Mouse (Mus musculus): ENCODE data around the gene Gm13276.
"Not testable (repeated sequence)": the region's sequence is repeated elsewhere in the genome, so short reads cannot be mapped to it uniquely, and the experiment has no call there.

The Gm13276 gene

DNA sequence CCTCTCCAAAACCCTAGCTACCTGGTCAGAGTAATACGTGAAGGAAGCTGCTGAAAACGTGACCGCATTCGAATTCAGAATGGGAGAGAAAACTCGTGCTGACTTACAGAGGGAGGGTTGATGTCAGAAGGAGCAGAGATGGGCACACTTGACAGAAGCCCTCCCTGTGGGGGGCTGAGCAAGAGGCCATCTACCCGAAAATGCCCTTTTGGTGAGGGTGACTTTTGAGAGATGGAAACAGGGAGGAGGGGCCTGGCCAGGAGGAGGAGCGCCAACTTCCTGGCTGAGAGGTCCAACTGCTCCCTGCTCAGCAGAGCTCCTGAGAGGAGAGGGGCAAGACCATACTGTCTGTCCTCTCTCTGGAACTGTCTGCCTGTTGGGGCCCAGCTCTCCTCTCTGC lies 3.7 kb upstream of the Gm13276 start, which contains the start of gene Ifnz:
Gene Ifnz, plus strand, starts transcription at position 301 of the 400 bp plus-strand sequence.
- not testable (repeated sequence) for DNase-seq (ENCODE audit: extremely low read depth, insufficient read length, low spot score)

DNA sequence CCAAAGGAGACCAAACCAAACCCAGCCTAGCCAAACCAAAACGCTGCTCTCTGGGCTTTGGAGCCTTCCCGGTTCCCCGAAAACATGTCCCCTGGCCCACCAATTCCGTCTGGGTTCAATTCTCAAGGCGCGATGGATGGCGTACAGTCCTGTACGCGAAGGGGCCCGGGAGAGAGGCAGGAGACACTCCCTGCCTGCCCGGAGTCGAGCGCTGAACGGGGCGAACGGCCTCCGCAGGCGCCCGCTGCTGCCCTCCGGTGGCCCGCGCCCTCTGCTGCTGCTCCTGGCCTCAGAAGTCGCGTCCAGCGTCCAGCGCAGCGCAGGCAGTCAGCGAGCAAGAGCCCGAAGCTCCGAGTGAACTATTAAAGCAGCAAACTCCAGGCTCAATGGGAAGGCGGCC lies 3.2 kb upstream of the Gm13276 start:
- not testable (repeated sequence) for DNase-seq (ENCODE audit: extremely low read depth, insufficient read length, low spot score)

DNA sequence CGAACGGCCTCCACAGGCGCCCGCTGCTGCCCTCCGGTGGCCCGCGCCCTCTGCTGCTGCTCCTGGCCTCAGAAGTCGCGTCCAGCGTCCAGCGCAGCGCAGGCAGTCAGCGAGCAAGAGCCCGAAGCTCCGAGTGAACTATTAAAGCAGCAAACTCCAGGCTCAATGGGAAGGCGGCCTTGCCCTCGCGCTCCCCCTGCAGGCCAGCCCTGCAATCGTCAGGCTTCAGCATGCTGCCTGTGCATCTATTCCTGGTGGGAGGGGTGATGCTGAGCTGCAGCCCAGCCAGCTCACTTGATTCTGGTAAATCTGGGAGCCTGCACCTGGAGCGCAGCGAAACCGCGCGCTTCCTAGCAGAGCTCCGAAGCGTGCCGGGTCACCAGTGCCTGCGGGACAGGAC lies 2.9 kb downstream of the Gm13276 start, which contains the start of gene Gm13277:
Gene Gm13277, plus strand, starts transcription at position 231 of the 400 bp plus-strand sequence.
- not testable (repeated sequence) for DNase-seq (ENCODE audit: extremely low read depth, insufficient read length, low spot score)

DNA sequence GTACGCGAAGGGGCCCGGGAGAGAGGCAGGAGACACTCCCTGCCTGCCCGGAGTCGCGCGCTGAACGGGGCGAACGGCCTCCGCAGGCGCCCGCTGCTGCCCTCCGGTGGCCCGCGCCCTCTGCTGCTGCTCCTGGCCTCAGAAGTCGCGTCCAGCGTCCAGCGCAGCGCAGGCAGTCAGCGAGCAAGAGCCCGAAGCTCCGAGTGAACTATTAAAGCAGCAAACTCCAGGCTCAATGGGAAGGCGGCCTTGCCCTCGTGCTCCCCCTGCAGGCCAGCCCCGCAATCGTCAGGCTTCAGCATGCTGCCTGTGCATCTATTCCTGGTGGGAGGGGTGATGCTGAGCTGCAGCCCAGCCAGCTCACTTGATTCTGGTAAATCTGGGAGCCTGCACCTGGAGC lies 5.7 kb downstream of the Gm13276 start, which contains the start of gene Gm13278:
Gene Gm13278, plus strand, starts transcription at position 301 of the 400 bp plus-strand sequence.
- DNase-seq (ENCODE audit: extremely low read depth, insufficient read length, low spot score), result not testable (repeated sequence)

DNA sequence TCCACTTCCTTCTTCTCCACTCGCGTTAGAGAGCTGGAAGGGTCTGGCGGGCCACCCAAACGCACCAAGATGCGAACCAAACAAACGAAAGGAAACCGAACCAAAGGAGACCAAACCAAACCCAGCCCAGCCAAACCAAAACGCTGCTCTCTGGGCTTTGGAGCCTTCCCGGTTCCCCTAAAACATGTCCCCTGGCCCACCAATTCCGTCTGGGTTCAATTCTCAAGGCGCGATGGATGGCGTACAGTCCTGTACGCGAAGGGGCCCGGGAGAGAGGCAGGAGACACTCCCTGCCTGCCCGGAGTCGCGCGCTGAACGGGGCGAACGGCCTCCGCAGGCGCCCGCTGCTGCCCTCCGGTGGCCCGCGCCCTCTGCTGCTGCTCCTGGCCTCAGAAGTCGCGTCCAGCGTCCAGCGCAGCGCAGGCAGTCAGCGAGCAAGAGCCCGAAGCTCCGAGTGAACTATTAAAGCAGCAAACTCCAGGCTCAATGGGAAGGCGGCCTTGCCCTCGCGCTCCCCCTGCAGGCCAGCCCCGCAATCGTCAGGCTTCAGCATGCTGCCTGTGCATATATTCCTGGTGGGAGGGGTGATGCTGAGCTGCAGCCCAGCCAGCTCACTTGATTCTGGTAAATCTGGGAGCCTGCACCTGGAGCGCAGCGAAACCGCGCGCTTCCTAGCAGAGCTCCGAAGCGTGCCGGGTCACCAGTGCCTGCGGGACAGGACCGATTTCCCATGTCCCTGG lies 8.6 kb downstream of the Gm13276 start, which contains the start of gene Gm13275:
Gene Gm13275, plus strand, starts transcription at position 552 of the 740 bp plus-strand sequence.
- not testable (repeated sequence) for DNase-seq (ENCODE audit: extremely low read depth, insufficient read length, low spot score)

DNA sequence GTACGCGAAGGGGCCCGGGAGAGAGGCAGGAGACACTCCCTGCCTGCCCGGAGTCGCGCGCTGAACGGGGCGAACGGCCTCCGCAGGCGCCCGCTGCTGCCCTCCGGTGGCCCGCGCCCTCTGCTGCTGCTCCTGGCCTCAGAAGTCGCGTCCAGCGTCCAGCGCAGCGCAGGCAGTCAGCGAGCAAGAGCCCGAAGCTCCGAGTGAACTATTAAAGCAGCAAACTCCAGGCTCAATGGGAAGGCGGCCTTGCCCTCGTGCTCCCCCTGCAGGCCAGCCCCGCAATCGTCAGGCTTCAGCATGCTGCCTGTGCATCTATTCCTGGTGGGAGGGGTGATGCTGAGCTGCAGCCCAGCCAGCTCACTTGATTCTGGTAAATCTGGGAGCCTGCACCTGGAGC lies 11.6 kb downstream of the Gm13276 start, which contains the start of gene Gm13279:
Gene Gm13279, plus strand, starts transcription at position 301 of the 400 bp plus-strand sequence.
- DNase-seq (ENCODE audit: extremely low read depth, insufficient read length, low spot score), result not testable (repeated sequence)

DNA sequence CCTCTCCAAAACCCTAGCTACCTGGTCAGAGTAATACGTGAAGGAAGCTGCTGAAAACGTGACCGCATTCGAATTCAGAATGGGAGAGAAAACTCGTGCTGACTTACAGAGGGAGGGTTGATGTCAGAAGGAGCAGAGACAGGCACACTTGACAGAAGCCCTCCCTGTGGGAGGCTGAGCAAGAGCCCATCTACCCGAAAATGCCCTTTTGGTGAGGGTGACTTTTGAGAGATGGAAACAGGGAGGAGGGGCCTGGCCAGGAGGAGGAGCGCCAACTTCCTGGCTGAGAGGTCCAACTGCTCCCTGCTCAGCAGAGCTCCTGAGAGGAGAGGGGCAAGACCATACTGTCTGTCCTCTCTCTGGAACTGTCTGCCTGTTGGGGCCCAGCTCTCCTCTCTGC lies 13.9 kb downstream of the Gm13276 start, which contains the start of gene Gm13285:
Gene Gm13285, plus strand, starts transcription at position 301 of the 400 bp plus-strand sequence.
- DNase-seq (ENCODE audit: extremely low read depth, insufficient read length, low spot score), result not testable (repeated sequence)

DNA sequence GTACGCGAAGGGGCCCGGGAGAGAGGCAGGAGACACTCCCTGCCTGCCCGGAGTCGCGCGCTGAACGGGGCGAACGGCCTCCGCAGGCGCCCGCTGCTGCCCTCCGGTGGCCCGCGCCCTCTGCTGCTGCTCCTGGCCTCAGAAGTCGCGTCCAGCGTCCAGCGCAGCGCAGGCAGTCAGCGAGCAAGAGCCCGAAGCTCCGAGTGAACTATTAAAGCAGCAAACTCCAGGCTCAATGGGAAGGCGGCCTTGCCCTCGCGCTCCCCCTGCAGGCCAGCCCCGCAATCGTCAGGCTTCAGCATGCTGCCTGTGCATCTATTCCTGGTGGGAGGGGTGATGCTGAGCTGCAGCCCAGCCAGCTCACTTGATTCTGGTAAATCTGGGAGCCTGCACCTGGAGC lies 17.4 kb downstream of the Gm13276 start, which contains the start of gene Gm13287:
Gene Gm13287, plus strand, starts transcription at position 301 of the 400 bp plus-strand sequence.
- not testable (repeated sequence) for DNase-seq (ENCODE audit: extremely low read depth, insufficient read length, low spot score)

DNA sequence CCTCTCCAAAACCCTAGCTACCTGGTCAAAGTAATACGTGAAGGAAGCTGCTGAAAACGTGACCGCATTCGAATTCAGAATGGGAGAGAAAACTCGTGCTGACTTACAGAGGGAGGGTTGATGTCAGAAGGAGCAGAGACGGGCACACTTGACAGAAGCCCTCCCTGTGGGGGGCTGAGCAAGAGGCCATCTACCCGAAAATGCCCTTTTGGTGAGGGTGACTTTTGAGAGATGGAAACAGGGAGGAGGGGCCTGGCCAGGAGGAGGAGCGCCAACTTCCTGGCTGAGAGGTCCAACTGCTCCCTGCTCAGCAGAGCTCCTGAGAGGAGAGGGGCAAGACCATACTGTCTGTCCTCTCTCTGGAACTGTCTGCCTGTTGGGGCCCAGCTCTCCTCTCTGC lies 19.7 kb downstream of the Gm13276 start, which contains the start of gene Gm13288:
Gene Gm13288, plus strand, starts transcription at position 301 of the 400 bp plus-strand sequence.
- DNase-seq (ENCODE audit: extremely low read depth, insufficient read length, low spot score), result not testable (repeated sequence)

DNA sequence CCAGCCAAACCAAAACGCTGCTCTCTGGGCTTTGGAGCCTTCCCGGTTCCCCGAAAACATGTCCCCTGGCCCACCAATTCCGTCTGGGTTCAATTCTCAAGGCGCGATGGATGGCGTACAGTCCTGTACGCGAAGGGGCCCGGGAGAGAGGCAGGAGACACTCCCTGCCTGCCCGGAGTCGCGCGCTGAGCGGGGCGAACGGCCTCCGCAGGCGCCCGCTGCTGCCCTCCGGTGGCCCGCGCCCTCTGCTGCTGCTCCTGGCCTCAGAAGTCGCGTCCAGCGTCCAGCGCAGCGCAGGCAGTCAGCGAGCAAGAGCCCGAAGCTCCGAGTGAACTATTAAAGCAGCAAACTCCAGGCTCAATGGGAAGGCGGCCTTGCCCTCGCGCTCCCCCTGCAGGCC lies 20.3 kb downstream of the Gm13276 start:
- DNase-seq (ENCODE audit: extremely low read depth, insufficient read length, low spot score), result not testable (repeated sequence)

DNA sequence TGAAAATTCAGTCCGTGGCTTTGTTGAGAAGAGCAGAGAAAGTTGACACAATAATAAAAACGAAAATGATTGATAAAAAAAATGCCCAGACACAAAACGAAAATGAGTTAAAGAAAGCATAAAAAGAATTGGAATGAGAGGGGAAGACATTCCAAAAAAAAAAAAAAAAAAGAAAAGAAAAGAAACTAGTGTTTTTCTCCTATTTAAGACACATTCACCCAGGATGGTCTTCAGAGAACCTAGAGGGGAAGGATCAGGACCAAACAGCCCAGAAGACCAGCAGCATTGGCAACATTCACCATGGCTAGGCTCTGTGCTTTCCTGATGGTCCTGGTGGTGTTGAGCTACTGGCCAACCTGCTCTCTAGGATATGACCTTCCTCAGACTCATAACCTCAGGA lies 30.4 kb downstream of the Gm13276 start, which contains the start of gene Ifna7:
Gene Ifna7, plus strand, starts transcription at position 301 of the 400 bp plus-strand sequence.
- DNase-seq (ENCODE audit: extremely low read depth, insufficient read length, low spot score), result no peak

DNA sequence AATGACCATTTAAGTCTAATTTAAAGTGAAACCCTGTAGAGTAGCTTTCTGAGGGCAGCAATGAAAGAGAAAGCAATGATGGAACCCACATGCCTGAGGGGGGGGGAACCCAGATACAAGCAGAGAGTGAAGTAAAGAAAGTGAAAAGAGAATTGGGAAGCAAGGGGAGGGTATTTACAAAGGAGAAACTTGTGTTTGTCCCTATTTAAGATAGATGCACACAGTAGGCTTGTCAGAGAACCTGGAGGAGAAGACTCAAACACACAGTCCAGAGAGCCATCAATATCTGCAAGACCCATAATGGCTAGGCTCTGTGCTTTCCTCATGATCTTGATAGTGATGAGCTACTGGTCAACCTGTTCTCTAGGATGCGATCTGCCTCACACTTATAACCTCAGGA lies 34.1 kb downstream of the Gm13276 start, which contains the start of gene Ifna11:
Gene Ifna11, plus strand, starts transcription at position 301 of the 400 bp plus-strand sequence.
- DNase-seq (ENCODE audit: extremely low read depth, insufficient read length, low spot score), result no peak

DNA sequence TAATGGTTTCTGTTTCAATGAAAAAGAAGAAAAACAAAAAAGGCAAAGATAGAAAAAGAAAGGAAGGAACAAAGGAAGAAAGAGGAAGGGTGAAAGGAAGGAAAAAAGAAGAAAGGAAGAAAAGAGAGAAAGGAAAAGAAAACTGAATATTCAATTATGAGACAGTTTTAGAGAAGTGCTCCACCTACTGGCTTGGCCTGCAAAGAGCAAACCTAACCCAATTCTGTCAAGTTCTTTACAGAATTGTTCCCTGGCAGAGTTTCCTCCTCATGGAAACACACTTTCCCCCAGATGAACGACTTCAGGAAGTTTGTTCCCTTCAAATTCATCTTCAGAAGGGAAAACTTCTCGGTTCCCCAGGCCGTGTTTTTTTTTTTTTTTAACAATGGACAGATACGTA lies 37.5 kb downstream of the Gm13276 start:
- DNase-seq (ENCODE audit: extremely low read depth, insufficient read length, low spot score), result no peak

DNA sequence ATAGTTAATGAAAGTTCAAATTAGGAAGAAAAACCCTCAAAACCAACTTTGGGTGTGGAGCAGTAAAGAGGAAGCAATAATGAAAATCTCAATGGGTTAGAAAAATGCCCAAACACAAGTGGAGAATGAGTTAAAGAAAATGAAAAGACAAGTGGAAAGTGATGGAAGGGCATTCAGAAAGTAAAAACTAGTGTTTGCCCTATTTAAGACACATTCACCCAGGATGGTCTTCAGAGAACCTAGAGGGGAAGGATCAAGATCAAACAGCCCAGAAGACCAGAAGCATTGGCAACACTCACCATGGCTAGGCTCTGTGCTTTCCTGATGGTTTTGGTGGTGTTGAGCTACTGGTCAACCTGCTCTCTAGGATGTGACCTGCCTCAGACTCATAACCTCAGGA lies 41.6 kb downstream of the Gm13276 start, which contains the start of gene Ifna6:
Gene Ifna6, plus strand, starts transcription at position 301 of the 400 bp plus-strand sequence.
- DNase-seq (ENCODE audit: extremely low read depth, insufficient read length, low spot score), result not testable (repeated sequence)

DNA sequence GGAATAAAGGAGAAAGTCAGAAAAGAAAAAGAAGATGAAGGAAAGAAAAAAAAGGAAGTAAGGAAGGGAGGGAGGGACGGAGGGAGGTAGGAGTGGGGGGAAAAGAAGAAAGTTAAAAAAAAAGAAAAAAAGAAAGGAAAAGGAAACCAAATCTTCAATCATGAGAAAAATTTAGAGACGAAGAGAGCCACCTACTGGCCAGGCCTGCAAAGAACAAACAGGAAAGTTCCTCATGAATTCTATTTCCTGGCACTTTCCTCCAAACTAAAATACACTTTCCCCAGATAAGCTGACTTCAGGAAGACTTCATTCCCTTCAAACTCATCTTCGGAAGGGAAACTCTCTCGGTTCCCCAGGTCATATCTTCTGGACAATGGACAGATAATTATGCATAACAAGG lies 45.0 kb downstream of the Gm13276 start:
- DNase-seq (ENCODE audit: extremely low read depth, insufficient read length, low spot score), result no peak

DNA sequence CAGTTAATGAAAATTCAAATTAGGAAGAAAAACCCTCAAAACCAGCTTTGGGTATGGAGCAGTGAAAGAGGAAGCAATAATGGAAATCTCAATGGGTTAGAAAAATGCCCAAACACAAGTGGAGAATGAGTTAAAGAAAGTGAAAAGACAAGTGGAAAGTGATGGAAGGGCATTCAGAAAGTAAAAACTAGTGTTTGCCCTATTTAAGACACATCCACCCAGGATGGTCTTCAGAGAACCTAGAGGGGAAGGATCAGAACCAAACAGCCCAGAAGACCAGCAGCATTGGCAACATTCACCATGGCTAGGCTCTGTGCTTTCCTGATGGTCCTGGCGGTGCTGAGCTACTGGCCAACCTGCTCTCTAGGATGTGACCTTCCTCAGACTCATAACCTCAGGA lies 49.7 kb downstream of the Gm13276 start, which contains the start of gene Ifna5:
Gene Ifna5, plus strand, starts transcription at position 301 of the 400 bp plus-strand sequence.
- not testable (repeated sequence) for DNase-seq (ENCODE audit: extremely low read depth, insufficient read length, low spot score)
